Mouse (Mus musculus) layer of hippocampus, postnatal 10 days (tissue): ENCODE data around the gene S100a1. TPM values are rescaled to one million over a fixed set of nuclear protein-coding genes. Genes with fewer than 3 reads are reported as not detected.
A peak's percentile ranks its signal among the peaks of the same experiment; 100 is the strongest.

Source experiments
- DNase-seq, 2 experiments: peaks; one replicate each; pipeline ENCODE4 v3.0.0; 2021; ENCODE audit warnings: low spot score in 2 of 2
- long read RNA-seq: library from polyadenylated mRNA; stranded (forward); transcript quantifications from one replicate; pipeline ENCODE4 v2.0.0, GENCODE M21; 2023
- total RNA-seq, 2 experiments: library from RNA; stranded (reverse); gene quantifications; 2 replicates each; pipeline ENCODE4 v1.2.3; 2021

Gene S100a1
- 10 to 100 TPM; 71.0 to 73.5 TPM for total RNA-seq
- long read RNA-seq, transcript S100a1-201 (3 exons, 677 nt), result major isoform, 103 of 106 reads
- long read RNA-seq, partial matches to known transcripts, result 1 of 106 reads
- long read RNA-seq, other reads (novel, unspliced or antisense), result 2 of 106 reads

- DNase-seq, result peak; percentile 42 to 70
Observed at GRCm38 (mm10) chr3:90513796-90514590, at the start of gene S100a1, which contains the start of gene S100a13. Gene S100a1, minus strand, starts transcription at chr3:90514392. Gene S100a13, plus strand, starts transcription at chr3:90514435.

- no peak for DNase-seq
Observed at GRCm38 (mm10) chr3:90560008-90560628, 45.9 kb upstream of the S100a1 start, which contains the start of gene S100a3. Gene S100a3, plus strand, starts transcription at chr3:90560578.

- peak; percentile 50 to 52 for DNase-seq
Observed at GRCm38 (mm10) chr3:90555954-90556353, 41.8 kb upstream of the S100a1 start.

GRCm38 (mm10) chr3:90552231-90552630, 38.0 kb upstream of the S100a1 start:
- DNase-seq, result no peak

GRCm38 (mm10) chr3:90550421-90550790, 36.2 kb upstream of the S100a1 start:
- DNase-seq, result no peak

GRCm38 (mm10) chr3:90549676-90550420, 35.7 kb upstream of the S100a1 start:
- DNase-seq, result no peak

GRCm38 (mm10) chr3:90540904-90541303, 26.7 kb upstream of the S100a1 start:
- peak in 1 of 2 experiments; percentile 41 for DNase-seq

GRCm38 (mm10) chr3:90537905-90538296, 23.7 kb upstream of the S100a1 start:
- no peak for DNase-seq

- DNase-seq, result peak; percentile 55 to 60
Observed at GRCm38 (mm10) chr3:90537141-90537904, 23.1 kb upstream of the S100a1 start, which contains the start of gene S100a16. Gene S100a16, plus strand, starts transcription at chr3:90537254.

GRCm38 (mm10) chr3:90535446-90535845, 21.3 kb upstream of the S100a1 start:
- no peak for DNase-seq

- DNase-seq, result no peak
Observed at GRCm38 (mm10) chr3:90531713-90532112, 17.5 kb upstream of the S100a1 start.

GRCm38 (mm10) chr3:90527291-90527873, 13.2 kb upstream of the S100a1 start:
- no peak for DNase-seq

GRCm38 (mm10) chr3:90526580-90526979, 12.4 kb upstream of the S100a1 start, which contains the start of gene S100a14:
Gene S100a14, plus strand, starts transcription at chr3:90526856.
- DNase-seq, result no peak

GRCm38 (mm10) chr3:90526076-90526475, 11.9 kb upstream of the S100a1 start:
- no peak for DNase-seq

GRCm38 (mm10) chr3:90525421-90525820, 11.2 kb upstream of the S100a1 start:
- peak; percentile 39 to 61 for DNase-seq

GRCm38 (mm10) chr3:90517711-90518110, 3.5 kb upstream of the S100a1 start:
- DNase-seq, result no peak

GRCm38 (mm10) chr3:90515789-90516188, 1.6 kb upstream of the S100a1 start:
- DNase-seq, result no peak

- no peak for DNase-seq
Observed at GRCm38 (mm10) chr3:90515242-90515641, 1.1 kb upstream of the S100a1 start.

- DNase-seq, result peak in 1 of 2 experiments; percentile 45
Observed at GRCm38 (mm10) chr3:90514691-90515090, 499 bp upstream of the S100a1 start.
